Mouse (Mus musculus): ENCODE results near the gene Tbx2. TPM values are rescaled to one million over a fixed set of nuclear protein-coding genes. Genes with fewer than 3 reads are reported as not detected.
A peak's percentile ranks its signal among the peaks of the same experiment; 100 is the strongest.

Gene Tbx2
- polyA plus RNA-seq, 1 experiment: 8.9 TPM

DNA sequence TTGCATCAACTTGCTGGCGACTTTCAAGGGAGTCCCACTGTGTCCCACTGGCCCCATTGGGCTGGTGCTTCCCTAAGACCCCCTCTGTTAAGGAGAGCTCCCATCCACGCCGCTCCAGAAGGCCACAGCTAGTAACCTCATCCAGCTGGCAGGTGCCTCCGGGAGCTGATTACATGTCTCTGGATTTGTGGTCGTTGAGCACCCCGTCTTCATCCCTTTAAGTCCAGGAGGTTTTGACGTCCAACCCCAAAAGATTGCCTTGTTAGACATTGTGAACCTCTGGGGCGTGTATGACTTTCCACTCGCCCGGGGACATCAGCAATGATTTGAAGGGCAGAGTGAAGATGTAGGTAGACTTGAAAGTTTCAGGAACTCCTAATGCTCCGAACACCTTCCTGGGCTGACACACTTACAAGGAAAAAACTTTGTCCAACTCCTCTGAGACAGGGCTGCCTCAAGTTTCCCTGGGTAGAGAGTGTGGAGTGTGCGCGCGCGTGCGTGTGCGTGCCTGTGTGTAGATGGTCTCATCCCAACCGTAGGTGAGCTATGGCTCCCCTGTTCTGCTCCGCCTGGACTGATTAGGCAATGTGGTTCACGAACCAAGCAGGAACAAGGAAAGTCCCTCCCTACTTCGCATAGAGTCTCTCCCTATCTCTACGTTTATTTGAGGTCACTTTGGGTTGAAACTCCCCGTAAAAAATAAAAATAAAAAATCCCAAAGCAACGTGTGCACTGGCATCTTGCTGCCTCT, 10.4 kb downstream of the Tbx2 start:
- no peak for TF ChIP-seq POLR2A (IDR thresholded peaks at IDR 0.05; ENCODE audit: borderline replicate concordance, extremely low read depth, insufficient read depth, insufficient read length, poor library complexity, severe bottlenecking)
- no peak for TF ChIP-seq CTCF (IDR thresholded peaks at IDR 0.05; ENCODE audit: borderline replicate concordance, extremely low read depth, insufficient read depth, insufficient read length)
- no peak for DNase-seq (ENCODE audit: low read depth)

DNA sequence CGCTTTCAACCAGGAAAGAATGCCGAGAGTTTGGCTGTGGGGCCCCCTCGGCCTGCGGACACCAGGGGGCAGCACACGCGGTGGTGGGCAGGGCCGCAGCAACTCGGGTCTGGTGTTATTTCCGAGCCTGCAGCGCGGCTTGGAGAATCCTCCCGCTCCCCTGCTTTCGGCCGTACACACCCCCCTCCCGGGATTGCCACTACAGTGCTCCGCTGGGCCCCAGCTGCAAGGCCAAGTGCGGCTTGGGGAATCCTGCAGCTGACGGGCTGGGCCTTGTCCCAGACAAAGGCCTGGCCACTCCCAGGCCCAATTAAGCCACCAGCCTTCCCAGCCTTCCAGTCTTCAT, 11.0 kb downstream of the Tbx2 start:
- TF ChIP-seq POLR2A (IDR thresholded peaks at IDR 0.05; ENCODE audit: borderline replicate concordance, extremely low read depth, insufficient read depth, insufficient read length, poor library complexity, severe bottlenecking) (no peak), CTCF (IDR thresholded peaks at IDR 0.05; ENCODE audit: borderline replicate concordance, extremely low read depth, insufficient read depth, insufficient read length) (peak; percentile 81)
- peak; percentile 89 for DNase-seq (ENCODE audit: low read depth)

DNA sequence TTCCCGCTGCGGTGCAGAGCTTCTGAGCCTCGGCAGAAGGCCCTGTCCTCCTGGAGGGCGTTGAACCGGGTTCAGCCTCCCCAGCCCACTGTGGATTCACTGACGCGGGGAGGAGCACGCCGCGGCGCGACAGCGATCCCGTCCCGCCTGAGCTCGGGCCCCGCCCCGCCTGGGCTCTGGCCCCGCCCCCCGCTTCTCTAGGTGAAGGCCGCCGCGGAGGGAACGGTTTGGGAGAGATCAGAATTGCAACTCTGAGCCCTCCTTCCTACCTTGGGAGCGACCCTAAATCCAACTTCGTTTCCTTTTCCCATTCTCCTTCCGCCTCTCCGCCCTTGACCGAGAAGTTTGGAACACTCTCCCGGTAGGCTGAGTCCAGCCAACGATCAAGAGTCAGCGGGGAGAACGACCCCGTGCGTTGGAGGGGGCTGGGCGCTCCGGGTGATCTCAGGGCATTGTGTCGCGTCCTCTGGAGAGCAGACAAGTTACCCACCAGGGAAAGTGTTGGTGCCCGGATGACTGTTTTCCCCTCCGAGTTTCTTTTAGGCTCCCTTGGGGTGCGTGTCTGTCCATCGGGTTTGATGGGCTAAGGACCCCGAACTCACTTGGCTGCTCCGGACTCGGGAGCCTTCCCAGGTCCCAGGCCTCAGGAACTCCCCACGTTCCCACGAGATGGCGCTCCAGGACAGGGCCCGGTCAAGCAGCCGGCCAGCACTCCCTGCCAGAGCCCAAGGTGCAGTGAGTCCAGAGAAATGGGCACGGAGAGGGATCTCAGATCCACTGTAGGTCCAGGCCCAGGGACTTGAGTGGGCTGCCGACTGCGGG, 12.0 kb downstream of the Tbx2 start:
- peak; percentile 87 for DNase-seq (ENCODE audit: low read depth)
- TF ChIP-seq POLR2A (IDR thresholded peaks at IDR 0.05; ENCODE audit: borderline replicate concordance, extremely low read depth, insufficient read depth, insufficient read length, poor library complexity, severe bottlenecking): no peak
- peak; percentile 84 for TF ChIP-seq CTCF (IDR thresholded peaks at IDR 0.05; ENCODE audit: borderline replicate concordance, extremely low read depth, insufficient read depth, insufficient read length)

DNA sequence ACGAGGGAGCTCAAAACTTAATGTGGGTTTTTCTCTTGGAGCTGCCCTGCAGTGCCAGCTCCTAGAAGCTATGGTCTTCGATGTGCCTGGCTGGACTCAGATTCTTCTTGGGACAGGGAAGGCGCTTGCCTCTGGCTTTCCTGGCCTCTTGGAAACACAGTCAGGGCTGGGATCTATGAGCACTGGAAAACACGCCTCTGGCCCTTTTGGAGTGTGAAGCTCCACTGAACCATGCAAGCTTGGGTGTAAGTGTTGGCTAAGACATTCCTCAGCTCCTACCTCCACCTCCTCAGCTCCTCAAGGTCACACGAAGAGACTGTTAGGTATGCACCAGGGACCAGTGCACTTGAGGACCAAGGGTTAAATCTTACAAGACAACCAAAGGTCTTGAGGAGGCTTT, 12.6 kb downstream of the Tbx2 start:
- no peak for DNase-seq (ENCODE audit: low read depth)
- TF ChIP-seq CTCF (IDR thresholded peaks at IDR 0.05; ENCODE audit: borderline replicate concordance, extremely low read depth, insufficient read depth, insufficient read length) (no peak), POLR2A (IDR thresholded peaks at IDR 0.05; ENCODE audit: borderline replicate concordance, extremely low read depth, insufficient read depth, insufficient read length, poor library complexity, severe bottlenecking) (no peak)

DNA sequence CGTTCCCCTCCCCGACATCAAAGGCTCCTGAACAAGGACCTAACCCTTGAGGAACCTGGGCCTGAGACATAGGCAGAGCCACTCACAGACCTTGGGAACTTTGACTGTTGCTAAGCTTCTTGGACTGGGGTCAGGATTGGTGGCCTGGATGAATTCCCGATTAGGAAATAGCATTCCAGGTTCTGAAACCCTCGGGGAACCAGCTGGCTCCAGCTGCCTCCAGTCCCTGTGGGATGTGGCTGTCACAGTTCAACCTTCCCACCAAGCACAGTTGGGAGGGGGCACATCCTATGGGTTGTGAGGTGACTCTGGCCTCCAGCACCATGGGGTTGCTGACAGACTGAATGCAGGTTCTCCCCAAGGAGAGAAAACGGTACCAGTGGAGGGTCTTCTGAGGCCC, 13.6 kb downstream of the Tbx2 start:
- DNase-seq (ENCODE audit: low read depth): no peak
- TF ChIP-seq CTCF (IDR thresholded peaks at IDR 0.05; ENCODE audit: borderline replicate concordance, extremely low read depth, insufficient read depth, insufficient read length) (no peak), POLR2A (IDR thresholded peaks at IDR 0.05; ENCODE audit: borderline replicate concordance, extremely low read depth, insufficient read depth, insufficient read length, poor library complexity, severe bottlenecking) (no peak)

DNA sequence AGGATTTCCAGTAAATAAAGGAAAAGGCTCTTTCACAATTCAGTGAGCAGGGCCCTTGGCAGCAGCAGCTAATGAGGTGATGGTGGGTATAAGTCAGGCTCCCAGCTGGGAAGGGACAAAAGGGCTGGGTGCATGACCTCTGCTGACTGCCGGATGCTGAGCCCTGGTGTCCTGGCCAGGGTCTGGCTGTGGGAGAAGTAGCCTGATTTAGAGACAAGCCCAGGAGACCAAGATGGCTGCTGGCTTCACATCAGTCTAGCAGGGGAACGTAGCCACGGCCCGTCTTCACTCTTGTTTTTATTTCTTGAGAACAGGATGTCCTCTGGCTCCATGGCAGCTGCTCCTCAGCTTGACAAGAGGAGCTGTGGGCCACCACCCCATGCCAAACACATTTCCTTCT, 14.2 kb downstream of the Tbx2 start:
- no peak for DNase-seq (ENCODE audit: low read depth)
- no peak for TF ChIP-seq CTCF (IDR thresholded peaks at IDR 0.05; ENCODE audit: borderline replicate concordance, extremely low read depth, insufficient read depth, insufficient read length)
- no peak for TF ChIP-seq POLR2A (IDR thresholded peaks at IDR 0.05; ENCODE audit: borderline replicate concordance, extremely low read depth, insufficient read depth, insufficient read length, poor library complexity, severe bottlenecking)

DNA sequence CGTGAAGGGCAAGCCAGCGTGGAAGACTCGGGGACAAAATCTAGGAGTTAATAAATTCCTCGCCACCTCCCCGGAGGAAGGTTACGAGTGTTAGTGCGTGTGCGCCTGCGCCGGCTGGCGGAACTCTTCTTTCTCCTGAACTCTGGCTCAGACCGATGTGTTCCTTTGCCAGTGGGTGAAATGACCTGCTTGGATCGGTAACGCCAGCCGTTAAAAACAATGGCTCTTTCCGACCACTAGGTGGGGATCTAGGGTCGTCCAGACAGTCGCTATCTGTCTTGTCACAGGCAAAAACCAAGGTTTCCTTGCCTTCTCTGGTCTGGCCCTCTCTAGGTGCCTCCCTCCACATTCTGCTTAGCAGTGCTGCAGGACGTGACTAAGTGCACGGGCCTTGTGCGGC, 16.7 kb downstream of the Tbx2 start:
- no peak for TF ChIP-seq POLR2A (IDR thresholded peaks at IDR 0.05; ENCODE audit: borderline replicate concordance, extremely low read depth, insufficient read depth, insufficient read length, poor library complexity, severe bottlenecking)
- peak; percentile 92 for TF ChIP-seq CTCF (IDR thresholded peaks at IDR 0.05; ENCODE audit: borderline replicate concordance, extremely low read depth, insufficient read depth, insufficient read length)
- DNase-seq (ENCODE audit: low read depth): peak; percentile 93

DNA sequence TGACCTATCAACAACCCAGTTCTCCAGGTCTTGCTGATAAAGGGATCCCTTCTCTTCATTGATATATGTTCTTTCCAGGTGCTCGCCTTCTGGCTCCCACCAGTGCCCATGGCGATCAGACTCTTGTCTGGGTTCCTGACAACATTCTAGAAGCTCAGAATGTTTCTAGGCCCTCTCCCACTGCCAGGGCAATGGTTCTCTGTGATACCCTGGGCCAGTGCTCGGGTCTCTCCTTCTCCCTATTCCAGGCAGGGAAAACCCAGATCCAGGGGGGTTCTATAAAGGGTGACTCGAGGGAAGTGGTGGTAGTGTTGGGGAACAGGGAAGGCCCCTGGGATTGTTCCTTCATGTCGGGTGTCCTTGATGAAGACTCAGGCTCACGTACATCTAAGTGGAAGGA, 17.9 kb downstream of the Tbx2 start, which contains the start of gene Gm11444:
Gene Gm11444, minus strand, starts transcription at position 101 of the 400 bp plus-strand sequence.
- no peak for DNase-seq (ENCODE audit: low read depth)
- no peak for TF ChIP-seq POLR2A (IDR thresholded peaks at IDR 0.05; ENCODE audit: borderline replicate concordance, extremely low read depth, insufficient read depth, insufficient read length, poor library complexity, severe bottlenecking)

DNA sequence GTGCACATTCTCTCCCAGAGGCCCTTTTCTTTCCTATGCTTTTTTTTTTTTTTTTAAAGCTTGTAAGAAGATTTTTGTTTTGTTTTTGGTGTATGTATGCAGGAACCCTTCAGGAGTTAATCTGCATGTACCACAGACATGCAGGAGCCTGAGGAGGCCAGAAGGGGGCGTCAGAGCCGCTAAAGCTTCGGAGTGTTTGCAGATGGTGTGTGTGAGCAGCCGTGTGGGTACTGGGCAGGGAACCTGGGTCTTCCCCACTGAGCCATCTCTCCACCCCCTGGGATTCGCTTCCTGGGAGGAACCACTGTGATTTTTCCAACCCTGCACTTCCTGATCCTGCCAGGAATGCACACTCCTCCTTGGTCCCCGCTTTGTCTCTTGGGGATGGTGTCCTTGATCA, 18.4 kb downstream of the Tbx2 start:
- no peak for DNase-seq (ENCODE audit: low read depth)
- peak; percentile 46; the same call in 1 of the 2 replicates for TF ChIP-seq CTCF (IDR thresholded peaks at IDR 0.05; ENCODE audit: borderline replicate concordance, extremely low read depth, insufficient read depth, insufficient read length)
- TF ChIP-seq POLR2A (IDR thresholded peaks at IDR 0.05; ENCODE audit: borderline replicate concordance, extremely low read depth, insufficient read depth, insufficient read length, poor library complexity, severe bottlenecking): no peak

DNA sequence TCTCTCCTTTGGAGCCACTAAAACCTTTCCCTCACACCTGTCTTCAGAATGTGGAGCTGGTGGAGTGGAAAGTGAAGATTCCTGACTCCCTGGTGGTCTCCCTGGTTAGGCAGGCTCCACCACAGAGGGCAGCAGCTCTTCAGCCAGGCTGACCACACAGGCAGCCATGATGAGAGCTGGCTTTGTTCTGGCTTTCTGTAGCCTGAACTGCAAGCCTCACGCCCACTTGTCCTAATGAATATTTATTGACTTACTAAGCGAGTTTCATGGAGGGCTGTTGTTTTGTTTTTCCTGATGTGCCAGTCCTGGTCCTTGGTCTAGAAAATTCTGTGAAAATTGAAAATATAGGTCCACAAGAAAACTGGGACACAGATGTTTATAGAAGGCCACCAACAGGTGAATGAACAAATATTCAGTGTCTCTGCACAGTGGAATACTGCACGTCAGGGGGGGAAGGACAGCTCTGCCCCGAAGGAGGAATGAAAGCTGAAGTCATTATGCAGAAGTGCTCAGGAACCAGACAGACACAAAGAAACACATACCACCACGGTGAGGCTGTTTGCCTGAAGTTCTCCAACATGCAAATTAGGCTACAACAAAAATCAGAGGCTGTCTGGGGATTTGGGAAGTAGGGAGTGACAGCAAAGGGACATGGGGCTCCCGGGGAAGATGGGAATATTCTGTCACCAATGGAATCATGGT, 25.8 kb downstream of the Tbx2 start:
- peak; percentile 76 for DNase-seq (ENCODE audit: low read depth)
- TF ChIP-seq CTCF (IDR thresholded peaks at IDR 0.05; ENCODE audit: borderline replicate concordance, extremely low read depth, insufficient read depth, insufficient read length) (no peak), POLR2A (IDR thresholded peaks at IDR 0.05; ENCODE audit: borderline replicate concordance, extremely low read depth, insufficient read depth, insufficient read length, poor library complexity, severe bottlenecking) (no peak)

DNA sequence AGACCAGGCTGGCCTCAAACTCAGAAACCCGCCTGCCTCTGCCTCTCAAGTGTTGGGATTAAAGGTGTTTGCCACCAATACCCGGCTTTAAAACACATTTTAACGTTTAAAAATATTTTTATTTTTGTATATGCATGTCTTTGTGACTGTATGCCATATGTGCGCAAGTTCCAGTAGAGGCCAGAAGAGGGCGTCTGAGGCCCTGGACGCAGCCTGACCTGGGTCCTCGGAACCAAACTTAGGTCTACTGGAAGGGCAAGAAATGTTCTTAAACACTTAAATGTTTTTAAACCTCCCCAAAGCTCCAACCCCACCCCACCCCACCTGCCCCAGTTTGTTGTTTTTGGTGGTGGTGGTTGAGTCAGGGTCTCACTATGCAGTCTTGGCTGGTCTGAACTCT, 32.0 kb downstream of the Tbx2 start:
- TF ChIP-seq POLR2A (IDR thresholded peaks at IDR 0.05; ENCODE audit: borderline replicate concordance, extremely low read depth, insufficient read depth, insufficient read length, poor library complexity, severe bottlenecking) (no peak), CTCF (IDR thresholded peaks at IDR 0.05; ENCODE audit: borderline replicate concordance, extremely low read depth, insufficient read depth, insufficient read length) (peak; percentile 50; the same call in 1 of the 2 replicates)
- no peak for DNase-seq (ENCODE audit: low read depth)
